Mouse (Mus musculus) forebrain, embryonic 16.5 days (tissue): Measurements from ENCODE around the gene Psat1. TPM values are rescaled to one million over a fixed set of nuclear protein-coding genes. Genes with fewer than 3 reads are reported as not detected.

ENCODE experiments used
- ATAC-seq: fragments of 200-750 bp; cut with Nextera tagmentation; 2 replicates; pipeline ENCODE4 v1.8.0; 2017; ENCODE audit warnings: mild to moderate bottlenecking, moderate library complexity
- H3K27ac ChIP-seq: fragments of 300-500 bp; sonication (generic); 2 replicates; pipeline ENCODE4 v1.5.1; 2014; ENCODE audit warnings: low read length, control low read depth
- H3K27me3 ChIP-seq: fragments of 300-500 bp; sonication (generic); replicated peaks from 2 replicates; pipeline ENCODE4 v1.6.1; 2014; ENCODE audit warnings: low read length; ENCODE audit not compliant: control insufficient read depth, insufficient read depth
- H3K36me3 ChIP-seq: fragments of 300-500 bp; sonication (generic); 2 replicates; pipeline ENCODE4 v1.6.1; 2014; ENCODE audit not compliant: control insufficient read depth, insufficient read depth
- H3K4me1 ChIP-seq: fragments of 300-500 bp; sonication (generic); replicated peaks from 2 replicates; pipeline ENCODE4 v1.6.1; 2014; ENCODE audit warnings: low read length; ENCODE audit not compliant: control insufficient read depth, insufficient read depth
- H3K4me2 ChIP-seq: fragments of 300-500 bp; sonication (generic); 2 replicates; pipeline ENCODE4 v1.6.1; 2014; ENCODE audit warnings: mild to moderate bottlenecking, low read length, control low read depth
- H3K4me3 ChIP-seq: fragments of 300-500 bp; sonication (generic); replicated peaks from 2 replicates; pipeline ENCODE4 v1.5.1; 2014; ENCODE audit warnings: mild to moderate bottlenecking, low read length, control low read depth
- H3K9ac ChIP-seq: fragments of 300-500 bp; sonication (generic); replicated peaks from 2 replicates; pipeline ENCODE4 v1.6.1; 2014; ENCODE audit warnings: low read depth, low read length, control low read depth
- H3K9me3 ChIP-seq: fragments of 300-500 bp; sonication (generic); 2 replicates; pipeline ENCODE4 v1.6.1; 2016; ENCODE audit warnings: low read length; ENCODE audit not compliant: control insufficient read depth
- WGBS: fragments of 180-500 bp; shearing (Covaris S2); extraction: QIAGEN DNeasy Blood & Tissue Kit; methylation state at CpG from one replicate; pipeline ENCODE4 v1.1.7; 2014; 5-methylcytosine and 5-hydroxymethylcytosine counted together
- polyA plus RNA-seq: library from polyadenylated mRNA; unstranded; fragments of >200 nt; fragmentation: Nextera tagmentation; extraction: Ambion mirVana; gene quantifications from 2 replicates; pipeline ENCODE4 v1.2.1, GENCODE M21; 2015

The Psat1 gene
- polyA plus RNA-seq, 1 experiment from 2014 or later = 102 TPM

DNA sequence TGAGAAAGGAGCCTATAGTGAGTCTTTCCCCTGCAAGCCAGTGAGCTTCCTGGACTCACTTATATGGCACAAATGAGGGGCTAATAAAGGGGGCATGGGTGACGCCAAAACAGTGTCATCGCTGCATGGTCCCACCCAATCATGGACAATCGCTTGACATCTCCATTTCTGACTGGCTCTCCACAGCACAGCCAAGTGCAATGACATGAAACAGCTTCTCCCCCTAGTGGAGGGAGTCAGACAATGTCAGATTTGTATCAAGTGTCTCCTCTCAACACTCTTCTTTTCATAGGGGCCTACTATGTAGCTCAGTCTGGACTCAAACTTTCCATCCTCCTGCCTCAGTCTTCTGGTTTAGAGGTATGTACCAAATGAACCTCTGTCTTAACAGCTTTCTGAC lies 17.9 kb upstream of the Psat1 start:
- Histone ChIP-seq H3K4me3 (no peak overlapping the region), H3K4me1 (no peaks in the 10 kb centered on the region), H3K36me3 (peaks cover 13% of the 10 kb centered on the region), H3K9me3 (no peaks in the 10 kb centered on the region), H3K27me3 (no peaks in the 10 kb centered on the region), H3K9ac (no peak overlapping the region), H3K27ac (no peak overlapping the region), H3K4me2 (no peak overlapping the region)
- ATAC-seq = peak; percentile 69
- 48% methylated on average over 3 of the region's 3 CpGs for WGBS

DNA sequence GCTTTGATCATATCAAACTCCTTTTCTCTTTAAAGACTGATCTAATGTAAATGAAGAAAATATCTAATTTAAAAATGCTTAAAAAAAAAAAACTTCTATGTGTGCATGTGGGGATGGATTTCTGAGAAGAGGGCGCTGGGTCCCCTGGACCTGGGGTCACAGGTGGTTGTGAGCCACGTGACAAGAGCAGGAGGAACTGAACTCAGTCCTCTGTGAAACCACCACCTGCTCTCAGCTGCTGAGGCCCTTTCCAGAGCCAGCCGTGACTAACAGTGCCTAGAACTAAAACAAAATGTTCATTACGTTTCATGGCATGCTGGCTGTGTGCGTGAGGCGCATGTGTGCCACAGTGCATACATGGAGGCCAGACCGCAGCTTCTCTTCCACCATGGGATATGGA lies 17.4 kb upstream of the Psat1 start:
- Histone ChIP-seq H3K4me1 (no peaks in the 10 kb centered on the region), H3K27me3 (no peaks in the 10 kb centered on the region), H3K36me3 (peaks cover 13% of the 10 kb centered on the region), H3K9me3 (no peaks in the 10 kb centered on the region), H3K4me2 (no peak overlapping the region), H3K9ac (no peak overlapping the region), H3K27ac (no peak overlapping the region), H3K4me3 (no peak overlapping the region)
- no peak for ATAC-seq
- WGBS = 87% methylated on average over 7 of the region's 7 CpGs

DNA sequence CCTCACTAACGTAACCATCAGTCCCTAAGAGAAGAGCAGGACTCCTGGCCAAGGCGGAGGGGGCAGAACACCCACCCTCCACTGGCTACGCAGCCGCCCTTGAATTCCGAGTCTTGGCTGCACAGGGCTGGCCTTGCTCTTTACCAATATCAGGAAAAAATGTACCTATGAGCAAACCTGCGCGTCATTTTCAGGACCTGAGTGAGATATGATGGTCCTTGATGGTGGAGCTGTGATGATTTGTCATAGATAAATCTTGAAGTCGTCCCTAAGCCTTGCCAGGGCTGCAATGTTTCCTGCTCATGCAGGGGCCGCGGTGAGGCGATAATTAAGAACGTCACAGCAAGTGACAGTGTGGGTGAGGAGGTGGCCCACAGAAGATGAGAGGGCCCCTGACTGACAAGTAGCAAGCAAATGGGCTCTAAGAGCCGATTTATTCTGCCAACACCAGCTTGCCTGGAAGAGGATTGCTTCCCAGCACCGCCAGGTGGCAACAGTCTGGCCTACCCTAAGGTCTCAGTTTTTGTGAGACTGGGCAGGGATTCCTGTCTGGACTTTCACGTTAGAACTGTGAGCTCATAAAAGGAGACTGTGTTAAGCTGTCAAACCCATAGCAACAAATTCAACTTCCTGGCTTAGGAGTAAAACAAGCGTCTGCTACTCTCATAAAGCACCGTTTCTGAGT lies 16.0 kb upstream of the Psat1 start:
- Histone ChIP-seq H3K9me3 (no peaks in the 10 kb centered on the region), H3K27me3 (no peaks in the 10 kb centered on the region), H3K4me2 (no peak overlapping the region), H3K9ac (no peak overlapping the region), H3K4me1 (no peaks in the 10 kb centered on the region), H3K36me3 (peaks cover 7% of the 10 kb centered on the region; the same call in 1 of the 2 replicates), H3K4me3 (no peak overlapping the region), H3K27ac (no peak overlapping the region)
- no peak for ATAC-seq
- 74% methylated on average over 17 of the region's 17 CpGs for WGBS

DNA sequence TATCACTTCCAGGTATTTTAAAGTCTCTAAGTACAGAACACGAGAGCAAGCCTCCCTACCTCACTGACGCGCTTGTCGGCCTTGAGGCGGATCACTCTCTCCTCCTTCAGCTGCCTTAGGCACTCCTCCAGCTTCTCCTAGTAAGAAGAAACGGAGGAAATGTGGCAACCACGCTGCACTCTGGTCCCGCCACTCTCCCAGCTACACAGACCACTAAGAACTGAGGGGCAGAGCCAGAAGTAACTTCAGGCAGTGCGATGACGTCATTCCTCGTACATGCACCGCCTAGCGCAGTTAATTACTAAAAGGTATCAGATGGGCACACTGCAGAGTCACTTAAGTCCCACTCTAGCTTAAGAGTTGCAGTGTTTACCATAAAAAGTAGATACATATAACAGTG lies 15.2 kb upstream of the Psat1 start:
- no peak overlapping the region for H3K4me2 ChIP-seq
- H3K4me3 ChIP-seq = no peak overlapping the region

DNA sequence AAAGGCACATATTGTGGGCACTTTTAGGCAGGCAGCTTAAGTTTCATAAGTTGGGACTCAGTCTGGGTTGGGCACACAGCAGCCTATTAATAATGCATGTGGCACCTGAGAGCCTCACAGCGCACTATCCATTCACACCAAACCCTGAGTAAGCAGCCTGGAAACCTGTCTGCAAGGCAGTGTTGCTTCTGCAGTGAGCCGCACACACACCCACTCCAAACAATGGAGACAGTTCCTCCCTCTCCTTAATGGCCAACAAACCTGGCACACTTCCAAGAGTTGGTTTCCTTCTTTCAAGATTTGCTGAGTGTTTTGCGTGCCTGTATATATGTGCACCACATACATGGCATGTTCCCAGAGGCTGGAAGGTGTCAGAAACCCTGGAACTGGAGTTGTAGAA lies 3.1 kb upstream of the Psat1 start:
- Histone ChIP-seq H3K27ac (no peak overlapping the region), H3K9ac (no peak overlapping the region), H3K4me3 (no peak overlapping the region), H3K36me3 (peaks cover 6% of the 10 kb centered on the region), H3K27me3 (no peaks in the 10 kb centered on the region), H3K4me2 (no peak overlapping the region), H3K9me3 (no peaks in the 10 kb centered on the region), H3K4me1 (no peaks in the 10 kb centered on the region)
- WGBS = 41% methylated on average over 3 of the region's 3 CpGs
- no peak; the same call in 1 of the 2 replicates for ATAC-seq

More for the DNA sequence above, 15.2 kb upstream of the Psat1 start:
- Histone ChIP-seq H3K9me3 (no peaks in the 10 kb centered on the region), H3K9ac (no peak overlapping the region), H3K36me3 (peaks cover 7% of the 10 kb centered on the region; the same call in 1 of the 2 replicates), H3K27ac (no peak overlapping the region), H3K4me1 (no peaks in the 10 kb centered on the region), H3K27me3 (no peaks in the 10 kb centered on the region)
- no peak for ATAC-seq
- WGBS = 73% methylated on average over 13 of the region's 13 CpGs

DNA sequence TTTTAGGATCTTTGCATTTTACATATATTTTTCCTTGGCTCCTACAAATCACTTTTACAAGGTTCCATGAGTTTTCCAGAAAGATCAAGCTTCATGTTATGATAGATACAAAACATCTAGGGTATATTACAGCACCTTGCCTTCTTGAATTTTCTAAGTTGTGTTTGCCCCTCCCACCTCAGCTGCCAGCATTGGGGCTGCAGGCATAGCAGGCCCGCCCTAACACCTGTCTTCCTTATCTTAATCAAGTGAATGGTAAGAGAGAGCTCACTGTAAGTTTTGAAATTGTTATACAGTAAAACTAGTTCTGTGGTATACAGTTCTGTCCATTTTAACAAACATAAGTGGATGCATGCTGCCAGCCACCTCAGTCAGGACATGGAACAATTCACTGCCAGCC lies 1.7 kb upstream of the Psat1 start:
- no peak overlapping the region for H3K27ac ChIP-seq
- no peaks in the 10 kb centered on the region for H3K9me3 ChIP-seq
- no peak for ATAC-seq
- no peak overlapping the region for H3K4me3 ChIP-seq
- 93% methylated on average over 1 of the region's 1 CpGs for WGBS
- no peak overlapping the region for H3K9ac ChIP-seq
- no peaks in the 10 kb centered on the region for H3K27me3 ChIP-seq
- no peaks in the 10 kb centered on the region for H3K4me1 ChIP-seq
- H3K36me3 ChIP-seq = no peaks in the 10 kb centered on the region
- no peak overlapping the region for H3K4me2 ChIP-seq

DNA sequence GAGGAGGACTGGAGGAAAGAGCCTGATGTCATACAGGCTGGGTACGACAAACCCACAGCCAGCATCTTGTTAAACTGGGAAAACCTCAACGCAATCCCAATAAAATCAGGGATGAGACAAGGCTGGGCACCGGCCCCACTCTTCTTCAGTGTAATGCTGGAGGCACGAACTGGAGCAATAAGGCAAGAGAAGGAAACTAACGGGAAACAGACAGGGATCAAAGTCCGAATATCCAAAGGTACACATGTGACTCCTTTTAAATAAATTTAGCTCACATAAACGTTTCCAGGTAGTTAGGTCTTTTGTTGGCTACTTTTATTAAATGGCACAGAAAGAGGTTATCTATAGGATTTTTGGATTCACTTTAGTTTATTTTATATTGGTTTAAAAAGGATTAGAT lies 1.3 kb upstream of the Psat1 start:
- Histone ChIP-seq H3K9ac (no peak overlapping the region), H3K9me3 (no peaks in the 10 kb centered on the region), H3K4me2 (no peak overlapping the region), H3K27me3 (no peaks in the 10 kb centered on the region), H3K36me3 (no peaks in the 10 kb centered on the region), H3K4me3 (no peak overlapping the region), H3K27ac (no peak overlapping the region), H3K4me1 (no peaks in the 10 kb centered on the region)
- ATAC-seq = no peak
- WGBS = 90% methylated on average over 7 of the region's 7 CpGs

DNA sequence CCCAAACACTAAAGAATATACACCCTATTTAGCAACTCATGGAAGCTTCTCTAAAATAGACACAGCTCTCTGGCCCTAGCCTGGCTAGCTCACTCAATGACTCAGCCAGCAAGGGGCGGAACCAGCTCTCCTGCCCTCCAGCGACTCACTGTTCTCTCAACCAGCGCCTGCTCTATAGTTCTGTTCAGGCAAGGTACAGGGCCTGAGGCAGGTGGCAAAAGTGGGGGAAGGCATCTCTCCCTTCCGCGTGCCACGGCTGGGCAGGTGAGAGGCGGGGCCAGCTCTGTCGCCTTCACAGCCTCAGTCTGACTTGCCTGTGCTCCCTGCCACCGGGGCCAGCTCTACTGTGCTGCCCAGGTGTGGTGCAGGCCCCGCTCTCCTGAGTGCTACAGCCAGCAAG lies 474 bp downstream of the Psat1 start:
- no peak overlapping the region for H3K27ac ChIP-seq
- H3K9ac ChIP-seq = no peak overlapping the region
- H3K4me1 ChIP-seq = no peaks in the 10 kb centered on the region
- H3K27me3 ChIP-seq = no peaks in the 10 kb centered on the region
- no peak overlapping the region for H3K4me3 ChIP-seq
- 77% methylated on average over 10 of the region's 10 CpGs for WGBS
- no peak for ATAC-seq
- no peak overlapping the region for H3K4me2 ChIP-seq
- no peaks in the 10 kb centered on the region for H3K9me3 ChIP-seq
- H3K36me3 ChIP-seq = no peaks in the 10 kb centered on the region

DNA sequence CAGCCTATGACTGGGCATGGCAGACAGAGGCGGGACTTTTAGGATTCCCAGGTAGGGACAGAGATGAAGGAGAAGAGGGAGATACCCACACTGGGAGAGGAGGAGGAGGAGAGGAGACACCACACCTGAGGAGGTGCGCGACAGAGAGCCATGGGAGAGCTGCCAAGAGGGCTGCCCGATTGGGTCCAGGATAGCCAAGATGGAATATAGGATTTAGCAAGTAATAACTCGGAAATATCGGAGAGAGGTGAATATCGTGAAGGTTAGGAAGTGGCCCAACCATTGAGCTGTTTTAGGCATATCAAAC lies 4.1 kb downstream of the Psat1 start:
- H3K4me2 ChIP-seq = no peak overlapping the region
- H3K27me3 ChIP-seq = no peaks in the 10 kb centered on the region
- 65% methylated on average over 7 of the region's 7 CpGs for WGBS
- ATAC-seq = no peak
- H3K36me3 ChIP-seq = no peaks in the 10 kb centered on the region
- no peak overlapping the region for H3K4me3 ChIP-seq
- no peak overlapping the region for H3K9ac ChIP-seq
- no peaks in the 10 kb centered on the region for H3K9me3 ChIP-seq
- H3K4me1 ChIP-seq = no peaks in the 10 kb centered on the region
- H3K27ac ChIP-seq = no peak overlapping the region
